Mouse (Mus musculus) cerebellum, adult 11-12 months (tissue): ENCODE data around the gene Cxcl9.
"Not testable (repeated sequence)": the region's sequence is repeated elsewhere in the genome, so short reads cannot be mapped to it uniquely, and the experiment has no call there.

Source experiments
- DNase-seq: peaks from one replicate; pipeline ENCODE4 v3.0.0; 2022

Gene Cxcl9

GRCm38 (mm10) chr5:92327929-92328328 is at the start of gene Cxcl9:
TSS of gene Cxcl9 (minus strand) at chr5:92328079.
- no peak for DNase-seq

DNA sequence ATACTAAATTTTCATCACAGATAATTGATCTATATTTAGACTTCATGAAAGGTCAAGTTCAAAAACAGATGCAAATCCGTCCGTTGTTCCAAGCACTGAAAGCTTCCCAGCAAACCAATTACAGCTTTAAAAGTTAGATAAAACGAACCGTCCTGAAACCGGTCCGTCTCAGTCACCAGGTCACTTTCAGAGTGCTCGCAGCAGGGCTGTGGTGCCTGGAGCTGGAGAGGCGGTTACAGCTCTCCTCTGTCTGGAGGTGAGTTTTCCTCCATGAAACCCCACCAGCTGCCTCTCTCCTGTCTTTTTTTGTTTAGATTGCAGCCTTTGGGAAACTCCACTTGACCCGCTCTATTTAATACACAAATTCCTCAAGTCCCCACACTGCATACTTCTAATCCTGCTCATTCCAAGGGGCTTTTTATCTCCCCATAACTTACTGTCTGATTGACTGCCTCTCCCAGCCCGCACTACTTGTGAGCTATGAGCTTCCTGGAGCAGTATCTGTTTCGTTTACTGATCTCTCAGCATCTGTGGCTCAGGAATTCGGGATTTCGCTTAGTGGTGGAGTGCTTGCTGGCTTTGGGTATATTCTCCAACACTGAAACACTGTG is 49.0 kb upstream of the Cxcl9 start:
- no peak for DNase-seq

DNA sequence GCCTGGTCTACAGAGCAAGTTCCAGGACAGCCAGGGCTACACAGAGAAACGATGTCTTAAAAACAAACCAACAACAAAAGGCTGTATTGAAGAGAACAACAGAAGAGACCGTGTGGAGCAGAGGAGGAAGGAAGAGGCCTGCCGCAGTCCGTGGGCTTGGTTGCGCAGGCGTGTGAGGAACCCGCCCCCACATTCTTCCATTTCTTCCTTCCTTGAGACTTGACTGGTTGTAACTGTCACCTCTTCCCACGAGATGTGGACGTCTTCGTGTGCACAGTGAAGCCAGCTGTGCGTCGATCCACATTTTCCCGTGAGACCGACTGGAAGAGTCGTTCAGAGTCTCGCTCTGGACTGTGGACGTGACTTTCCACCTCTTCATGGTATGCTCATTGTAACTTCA is 47.5 kb upstream of the Cxcl9 start:
- DNase-seq: no peak

GRCm38 (mm10) chr5:92374721-92375142 is 46.9 kb upstream of the Cxcl9 start:
- DNase-seq: no peak

DNA sequence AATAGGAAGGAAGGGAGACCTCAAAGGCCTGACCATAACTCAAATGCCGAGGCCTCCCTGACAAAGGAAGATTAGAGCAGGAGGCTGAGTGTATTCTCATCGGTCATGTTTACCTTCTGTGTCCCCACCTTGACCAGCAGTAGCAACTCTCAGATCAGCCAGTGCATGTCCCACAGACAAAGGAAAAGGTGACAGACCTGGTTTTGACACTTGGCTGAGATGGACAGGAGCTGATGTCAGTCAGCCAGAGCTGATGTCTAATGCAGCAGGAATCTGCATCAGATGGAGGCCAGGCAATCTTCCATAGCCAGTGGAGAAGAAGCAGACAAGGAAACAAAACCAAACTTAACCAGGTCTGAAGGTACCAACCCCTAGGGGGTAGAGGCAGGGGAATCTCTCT is 44.7 kb upstream of the Cxcl9 start:
- DNase-seq: no peak

GRCm38 (mm10) chr5:92371361-92371976 is 43.6 kb upstream of the Cxcl9 start:
- DNase-seq: no peak

GRCm38 (mm10) chr5:92370891-92371290 is 43.0 kb upstream of the Cxcl9 start:
- DNase-seq: no peak

DNA sequence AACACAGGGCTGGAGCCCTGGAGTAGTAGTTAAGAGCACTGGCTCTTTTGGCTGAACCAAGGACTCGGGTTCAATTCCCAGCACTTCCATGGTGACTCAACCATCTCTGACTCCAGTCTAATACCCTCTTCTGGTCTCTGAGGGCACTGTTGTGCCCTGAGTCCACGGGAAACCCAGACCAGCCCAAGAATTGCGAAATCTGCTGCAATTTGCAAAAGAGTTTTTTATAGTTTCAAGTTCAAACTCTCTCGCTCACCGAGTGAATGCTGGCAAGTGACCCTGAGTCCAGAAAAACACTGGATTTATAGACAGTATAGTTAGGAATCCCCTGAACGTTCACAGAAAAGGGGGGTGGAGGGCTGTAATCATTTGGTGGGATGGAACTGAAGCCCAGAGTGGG is 42.5 kb upstream of the Cxcl9 start:
- no peak for DNase-seq

- DNase-seq: peak; percentile 76
Measured at GRCm38 (mm10) chr5:92369151-92369994, 41.5 kb upstream of the Cxcl9 start.

GRCm38 (mm10) chr5:92368392-92368791 is 40.5 kb upstream of the Cxcl9 start:
- DNase-seq: peak; percentile 70

- DNase-seq: no peak
Measured at GRCm38 (mm10) chr5:92366565-92366964, 38.7 kb upstream of the Cxcl9 start.

DNA sequence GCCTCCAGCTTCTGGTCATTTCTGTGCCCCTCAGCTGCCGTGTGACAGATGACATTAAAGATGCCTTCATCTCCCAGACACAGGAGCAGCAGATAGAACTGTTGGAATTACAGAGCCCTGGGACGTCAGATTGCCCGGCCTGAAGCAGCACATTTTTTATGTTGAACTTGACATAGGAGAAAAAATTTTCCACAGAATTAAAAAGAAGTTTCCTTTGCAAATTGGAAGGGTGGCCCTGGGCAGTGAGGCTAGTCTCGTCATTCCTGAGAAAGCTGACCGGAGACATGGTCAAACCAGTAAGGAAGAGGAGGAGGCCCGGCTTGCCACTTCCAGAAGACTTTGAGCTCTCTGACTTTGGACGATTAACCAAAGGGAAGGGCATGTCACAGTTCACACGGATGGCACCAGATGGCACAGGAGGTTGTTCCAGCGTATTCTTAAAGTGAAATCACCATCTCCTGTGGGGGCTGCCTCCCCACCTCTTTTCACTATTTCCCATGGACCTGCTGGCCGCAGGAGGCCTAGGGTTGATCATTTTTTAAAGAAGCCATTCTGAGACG is 37.3 kb upstream of the Cxcl9 start:
- peak; percentile 51 for DNase-seq

DNA sequence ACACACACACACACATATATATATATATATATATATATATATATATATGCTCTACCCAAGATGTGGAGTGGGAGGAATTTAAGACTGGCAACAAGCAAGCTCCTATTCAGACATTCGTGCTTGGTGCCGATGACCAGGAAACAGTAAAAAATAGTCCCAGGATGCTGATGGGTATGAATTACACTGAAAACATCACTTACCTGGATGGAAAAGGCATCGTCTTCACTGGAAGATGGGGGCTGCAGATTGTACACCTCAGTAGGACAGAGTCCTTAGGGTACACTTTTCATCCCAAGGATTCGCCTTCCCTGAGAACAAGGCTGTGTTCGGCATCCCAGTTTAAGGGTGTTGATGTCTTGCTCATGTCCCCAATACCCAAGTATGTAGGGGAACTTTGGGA is 36.1 kb upstream of the Cxcl9 start:
- DNase-seq: no peak

GRCm38 (mm10) chr5:92363179-92363578 is 35.3 kb upstream of the Cxcl9 start:
- no peak for DNase-seq

DNA sequence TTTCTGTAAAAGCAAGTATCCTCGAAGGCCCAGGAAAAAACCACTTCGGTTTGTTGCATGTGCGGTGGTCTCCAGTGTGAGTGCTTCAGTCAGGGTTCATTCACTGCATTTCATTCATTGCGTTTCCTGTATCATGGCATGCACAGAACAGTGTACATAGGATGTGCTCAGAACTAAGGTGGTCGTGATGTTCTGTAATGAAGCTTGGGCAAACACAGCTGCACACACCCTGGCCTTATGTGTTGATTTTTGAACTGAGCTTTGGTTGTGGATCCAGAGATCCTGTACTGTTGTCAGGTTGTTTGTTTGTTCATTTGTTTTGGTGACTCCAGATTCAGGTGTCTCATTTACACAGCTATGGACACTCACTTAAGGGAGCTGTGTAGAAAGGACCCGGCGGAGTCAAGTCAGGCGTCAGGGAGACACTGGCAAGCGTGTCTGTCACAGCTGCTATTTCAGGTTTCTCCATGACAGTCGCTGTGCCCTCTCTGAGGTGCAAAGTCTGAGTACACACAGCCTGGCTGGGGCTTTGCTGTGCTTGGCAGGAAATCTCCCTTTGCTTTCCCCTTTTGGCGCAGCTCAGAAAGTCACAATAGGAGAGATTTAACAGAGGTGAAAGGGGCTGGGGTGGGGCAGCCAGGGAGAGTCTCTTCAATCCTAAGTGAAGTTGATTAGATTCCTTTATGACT is 31.0 kb upstream of the Cxcl9 start:
- no peak for DNase-seq

DNA sequence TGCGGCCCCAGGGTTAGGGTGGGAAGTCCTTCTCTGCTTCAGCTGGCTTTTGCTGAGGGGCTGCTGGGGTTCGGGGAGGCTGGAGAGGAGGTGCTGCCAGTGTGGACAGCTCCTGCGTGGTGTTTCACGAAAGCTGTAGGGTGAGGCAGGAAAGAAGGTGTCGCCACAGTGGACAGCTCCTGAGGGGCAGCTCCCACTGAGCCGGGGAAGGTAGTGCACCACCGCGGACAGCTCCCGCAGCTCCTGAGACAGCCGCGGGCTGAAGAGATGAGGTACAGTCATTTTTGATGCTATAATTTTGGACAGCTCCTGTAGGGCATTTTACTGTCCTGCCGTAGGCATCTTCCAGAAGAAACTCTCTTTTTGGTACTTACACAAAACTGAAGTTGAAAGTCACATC is 30.2 kb upstream of the Cxcl9 start:
- DNase-seq: no peak

GRCm38 (mm10) chr5:92353517-92353916 is 25.6 kb upstream of the Cxcl9 start:
- DNase-seq: no peak

DNA sequence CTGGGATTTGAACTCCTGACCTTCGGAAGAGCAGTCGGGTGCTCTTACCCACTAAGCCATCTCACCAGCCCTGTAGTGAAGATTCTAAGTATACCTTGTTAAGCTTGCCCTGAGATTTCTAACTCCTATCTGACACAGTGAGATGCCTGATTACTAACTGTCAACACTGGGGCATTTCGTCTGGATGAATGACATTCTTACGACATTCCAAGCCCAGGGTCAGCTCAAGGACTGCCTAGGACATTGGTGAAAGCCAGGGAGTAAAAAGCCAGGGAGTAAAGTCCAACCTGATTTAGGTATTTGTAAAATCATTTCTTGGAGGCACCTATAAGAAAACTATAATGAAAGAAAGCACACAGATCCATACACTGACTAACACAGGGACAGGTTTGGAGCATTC is 24.8 kb upstream of the Cxcl9 start:
- DNase-seq: not testable (repeated sequence)

- DNase-seq: no peak
Measured at GRCm38 (mm10) chr5:92349731-92350130, 21.9 kb upstream of the Cxcl9 start.

GRCm38 (mm10) chr5:92348794-92349413 is 21.0 kb upstream of the Cxcl9 start, which contains the start of gene Cxcl10:
TSS of gene Cxcl10 (minus strand) at chr5:92348889.
- DNase-seq: no peak

GRCm38 (mm10) chr5:92345006-92345405 is 17.1 kb upstream of the Cxcl9 start:
- no peak for DNase-seq

DNA sequence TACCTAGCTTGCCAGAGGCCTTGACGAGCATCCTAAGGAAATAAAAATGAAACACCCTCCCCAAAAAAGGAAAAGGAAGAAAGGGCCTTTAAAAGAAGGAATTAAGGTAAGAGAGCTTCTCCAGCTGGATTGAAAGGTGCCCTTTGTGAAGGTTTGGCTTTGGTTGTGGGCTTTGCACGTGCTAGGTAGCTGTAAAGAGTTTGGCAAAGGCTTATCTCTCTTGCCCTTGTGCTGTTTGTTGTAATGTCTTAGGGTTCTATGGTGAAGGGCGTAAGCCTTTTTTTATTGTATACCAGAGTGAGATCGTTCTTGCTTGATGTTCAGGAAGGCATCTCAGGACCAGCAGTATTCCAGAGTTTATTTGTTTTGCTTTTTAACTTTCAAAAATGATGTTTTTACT is 12.7 kb upstream of the Cxcl9 start:
- no peak for DNase-seq

GRCm38 (mm10) chr5:92336743-92337142 is 8.9 kb upstream of the Cxcl9 start:
- DNase-seq: no peak
